Mouse (Mus musculus) olfactory bulb, adult 2 months (tissue): Measurements from ENCODE around the gene Ncl. TPM values are rescaled to one million over a fixed set of nuclear protein-coding genes. Genes with fewer than 3 reads are reported as not detected.

ENCODE experiments used
- H3K27ac ChIP-seq: fragments of 200-500 bp; 2 replicates; pipeline ENCODE4 v1.5.1; 2012; ENCODE audit warnings: low read depth, low read length; ENCODE audit not compliant: insufficient read depth
- H3K4me1 ChIP-seq: fragments of 200-500 bp; 2 replicates; pipeline ENCODE4 v1.6.1; 2012; ENCODE audit warnings: low read length; ENCODE audit not compliant: control insufficient read depth, insufficient read depth
- H3K4me3 ChIP-seq: fragments of 200-500 bp; 2 replicates; pipeline ENCODE4 v1.5.1; 2012; ENCODE audit warnings: mild to moderate bottlenecking, low read depth, low read length, moderate library complexity; ENCODE audit not compliant: insufficient read depth
- CTCF ChIP-seq: fragments of 200-500 bp; IDR thresholded peaks from 2 replicates; pipeline ENCODE4 v1.5.1; 2012; ENCODE audit warnings: low read depth, mild to moderate bottlenecking, low read length, moderate library complexity; ENCODE audit not compliant: insufficient read depth
- POLR2A ChIP-seq: fragments of 200-500 bp; IDR thresholded peaks from 2 replicates; pipeline ENCODE4 v1.6.1; 2012; ENCODE audit warnings: mild to moderate bottlenecking, low read depth, low read length, moderate library complexity; ENCODE audit not compliant: insufficient read depth
- WGBS: fragments of 180-500 bp; shearing (Covaris S2); methylation state at CpG from one replicate; pipeline ENCODE4 v1.1.7; 2018; 5-methylcytosine and 5-hydroxymethylcytosine counted together
- polyA plus RNA-seq: library from polyadenylated mRNA; stranded (reverse); fragments of >200 nt; gene quantifications from 2 replicates; pipeline ENCODE4 v1.2.4, GENCODE M21; 2012; ENCODE audit warnings: low replicate concordance; ENCODE audit not compliant: missing spikeins, insufficient read depth, insufficient read length

Gene Ncl
- polyA plus RNA-seq, 1 experiment, result 269 TPM

- 59% methylated on average over 2 of the region's 2 CpGs for WGBS
- Histone ChIP-seq H3K27ac (no peak overlapping the region), H3K4me3 (no peak overlapping the region), H3K4me1 (peaks cover 10% of the 10 kb centered on the region)
- TF ChIP-seq POLR2A, result no peak
- TF ChIP-seq CTCF, result no peak
Measured at GRCm38 (mm10) chr1:86300093-86300492, 59.1 kb downstream of the Ncl start.

Other genes starting within 250 kb of the Ncl start
- gene Htr2b, start 247.4 kb downstream of the Ncl start, polyA plus RNA-seq, result not detected in 2 replicates
- gene Gm21972, start 225.8 kb downstream of the Ncl start, polyA plus RNA-seq, result not detected in 2 replicates
- not detected in 2 replicates for gene Armc9, start 204.6 kb downstream of the Ncl start, polyA plus RNA-seq
- gene B3gnt7, start 56.6 kb downstream of the Ncl start, polyA plus RNA-seq, result not detected in 2 replicates
- gene Nmur1, start 66.8 kb upstream of the Ncl start, polyA plus RNA-seq, result not detected in 2 replicates
- not detected in 2 replicates for gene Tex44, start 66.9 kb upstream of the Ncl start, polyA plus RNA-seq
- gene Ptma, start 167.3 kb upstream of the Ncl start, polyA plus RNA-seq, result 1,950 and 2,456 TPM in 2 replicates
- gene Pde6d, start 223.2 kb upstream of the Ncl start, polyA plus RNA-seq, result not detected in 2 replicates
- not detected in 2 replicates for gene Cops7b, start 223.5 kb upstream of the Ncl start, polyA plus RNA-seq